10 mouse cellular contexts compared by ENCODE assay signal in the genomic region with DNA sequence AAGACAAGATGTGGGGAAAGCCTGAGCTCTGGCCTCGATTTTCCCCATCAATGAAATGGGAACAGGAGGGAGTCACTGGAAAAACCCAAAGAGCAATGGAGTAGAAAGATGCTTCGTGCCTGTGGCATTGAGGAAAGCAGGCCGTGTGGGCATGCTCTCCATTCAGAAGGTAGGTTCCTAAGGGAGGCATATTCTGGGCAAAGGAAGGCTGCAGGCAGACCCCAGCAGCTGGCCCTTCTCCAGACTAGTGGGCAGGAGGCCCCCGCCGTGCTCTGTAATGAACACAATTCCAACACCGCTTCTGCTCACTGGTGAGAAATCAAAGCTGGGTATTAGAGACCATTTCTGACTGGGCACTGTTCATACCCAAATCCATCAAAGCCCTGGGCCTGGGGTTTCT. TPM values are rescaled to one million over a fixed set of nuclear protein-coding genes. Genes with fewer than 3 reads are reported as not detected.
A peak's percentile ranks its signal among the peaks of the same experiment; 100 is the strongest.
DNase-seq lines count a peak whose midpoint lies in the region; ATAC-seq lines count a peak whose summit lies in the region.
"Had no signal": no experiment of that assay in that cellular context is flagged by ENCODE, and none has a peak within 500 bp of the region (broad histone marks: within the 10 kb centered on the region; RNA-seq: fewer than 3 reads in every experiment).

No protein-coding gene starts in this region.

- H3K4me1 ChIP-seq in heart, embryonic 12.5 days (replicated peaks), result peaks cover 61% of the 10 kb centered on the region
- H3K4me1 ChIP-seq in midbrain, embryonic 14.5 days (ENCODE audit: control insufficient read depth, insufficient read depth, low read length), result peaks cover 39% of the 10 kb centered on the region

- no peaks in the 10 kb centered on the region for H3K36me3 ChIP-seq in heart, embryonic 12.5 days
- H3K36me3 ChIP-seq in midbrain, embryonic 14.5 days (ENCODE audit: control insufficient read depth, insufficient read depth, low read length), result no peaks in the 10 kb centered on the region

- 51% methylated on average over 6 of the region's 6 CpGs for WGBS in heart, embryonic 12.5 days
- 28% methylated on average over 6 of the region's 6 CpGs for WGBS in midbrain, embryonic 14.5 days

- no peaks in the 10 kb centered on the region for H3K27me3 ChIP-seq in heart, embryonic 12.5 days (replicated peaks)
- peaks cover 72% of the 10 kb centered on the region for H3K27me3 ChIP-seq in midbrain, embryonic 14.5 days (ENCODE audit: control insufficient read depth, insufficient read depth, low read length)

- H3K4me2 ChIP-seq in heart, embryonic 12.5 days, result peak overlapping the region; percentile 84
- peak overlapping the region; percentile 96 for H3K4me2 ChIP-seq in midbrain, embryonic 14.5 days (ENCODE audit: low read length)

- H3K9me3 ChIP-seq in heart, embryonic 12.5 days (replicated peaks), result no peaks in the 10 kb centered on the region
- H3K9me3 ChIP-seq in midbrain, embryonic 14.5 days (ENCODE audit: control insufficient read depth, low read length), result no peaks in the 10 kb centered on the region

- ATAC-seq in heart, embryonic 12.5 days (ENCODE audit: insufficient number of reproducible peaks, low FRiP score), result no peak
- ATAC-seq in midbrain, embryonic 14.5 days (ENCODE audit: low FRiP score, low TSS enrichment), result no peak

- DNase-seq in heart, adult 9 months (ENCODE audit: low spot score in 2 of 2), result no peak
- peak; percentile 64 for DNase-seq in cerebellum, adult 9-11 months
- peak; percentile 9 for DNase-seq in heart, postnatal 4 days
- DNase-seq in midbrain, embryonic 14.5 days, result no peak
- no peak for DNase-seq in right cerebral cortex, postnatal 4 days
- no peak for DNase-seq in layer of hippocampus, postnatal 10 days (ENCODE audit: low spot score in 2 of 2)
- no peak for DNase-seq in left cerebral cortex, adult 18-20 months (ENCODE audit: low spot score in 2 of 2)
- DNase-seq: gastrocnemius, postnatal 14 days had no signal

- peak overlapping the region; percentile 70 for H3K4me3 ChIP-seq in heart, embryonic 12.5 days
- peak overlapping the region; percentile 57 for H3K4me3 ChIP-seq in midbrain, embryonic 14.5 days (replicated peaks; ENCODE audit: low read depth, low read length)
- H3K4me3 ChIP-seq: megakaryocyte, embryonic 14.5 days had no signal

- peak overlapping the region; percentile 92 for H3K9ac ChIP-seq in heart, embryonic 12.5 days
- H3K9ac ChIP-seq in midbrain, embryonic 14.5 days (replicated peaks; ENCODE audit: low read length), result 0 out of 2 replicates have a peak overlapping the region, but pooled peaks have one; percentile 2

- H3K27ac ChIP-seq in heart, embryonic 12.5 days (ENCODE audit: poor library complexity, severe bottlenecking), result peak overlapping the region; percentile 91
- H3K27ac ChIP-seq in midbrain, embryonic 14.5 days (replicated peaks; ENCODE audit: low read depth, low read length), result no peak overlapping the region

RNA-seq across cellular contexts. Expression of a gene that starts 2.3 kb away (rescaled TPM):
- 18.4 and 18.7 TPM in 2 replicates for polyA plus RNA-seq in heart, embryonic 12.5 days (2016; fragmentation: Nextera tagmentation; extraction: Ambion mirVana)
- total RNA-seq in heart, postnatal 4 days (2021), result 10 to 100 TPM; 42.1 to 43.3 TPM
- 2.4 and 2.8 TPM in 2 replicates for polyA plus RNA-seq in midbrain, embryonic 14.5 days (2014; fragmentation: Nextera tagmentation; extraction: Ambion mirVana)
- 1 to 10 TPM; 8.4 to 9.8 TPM for total RNA-seq in layer of hippocampus, postnatal 10 days (2021)
- 10 to 100 TPM in 1 of 2 experiments, 1 to 10 TPM in 1; 9.3 to 10.3 TPM for total RNA-seq in left cerebral cortex, adult 18-20 months (2021)

Comparison
In these comparisons a context has a peak if more than half of its experiments do, and no peak if none do; other contexts are left out.
1. DNase-seq: peak in cerebellum, adult 9-11 months (single experiment) and heart, postnatal 4 days (single experiment); none in heart, adult 9 months (0 of 2), midbrain, embryonic 14.5 days (single experiment), right cerebral cortex, postnatal 4 days (single experiment), layer of hippocampus, postnatal 10 days (0 of 2) and left cerebral cortex, adult 18-20 months (0 of 2).